Mouse (Mus musculus): ENCODE data around the gene Hspa1b. TPM values are rescaled to one million over a fixed set of nuclear protein-coding genes. Genes with fewer than 3 reads are reported as not detected.
"Not testable (repeated sequence)": the region's sequence is repeated elsewhere in the genome, so short reads cannot be mapped to it uniquely, and the experiment has no call there.

The Hspa1b gene
- polyA plus RNA-seq (2016; fragmentation: Nextera tagmentation; extraction: Ambion mirVana), result 0.07 TPM in 1 of 2 replicates, not detected in the other

- H3K27me3 ChIP-seq (ENCODE audit: poor library complexity, severe bottlenecking), result peaks cover 66% of the 10 kb centered on the region
- peak; percentile 80 for DNase-seq (ENCODE audit: extremely low spot score, low spot score)
Observed at GRCm38 (mm10) chr17:34959130-34959778, at the start of gene Hspa1b. Hspa1b (minus strand) TSS chr17:34959238.

GRCm38 (mm10) chr17:35007387-35007991, 48.5 kb upstream of the Hspa1b start:
- 94% methylated on average over 7 of the region's 7 CpGs for WGBS
- DNase-seq (ENCODE audit: extremely low spot score, low spot score), result no peak
- Histone ChIP-seq H3K4me1 (peaks cover 12% of the 10 kb centered on the region), H3K36me3 (replicated peaks) (peaks cover 98% of the 10 kb centered on the region), H3K27me3 (ENCODE audit: poor library complexity, severe bottlenecking) (no peaks in the 10 kb centered on the region), H3K4me3 (no peak overlapping the region), H3K9me3 (0 out of 2 replicates have a peak, but pooled peaks cover 3% of the 10 kb centered on the region), H3K27ac (no peak overlapping the region)

More at GRCm38 (mm10) chr17:34959130-34959778, at the start of gene Hspa1b:
- H3K4me3 ChIP-seq, result peak within 1 kb of the TSS; percentile 62
- H3K9me3 ChIP-seq; H3K36me3 ChIP-seq (replicated peaks): not testable (repeated sequence)
- H3K27ac ChIP-seq, result peak within 1 kb of the TSS; percentile 92
- H3K4me1 ChIP-seq, result peaks cover 12% of the 10 kb centered on the region
- WGBS, result under 1% methylated on average over 32 of the region's 32 CpGs

GRCm38 (mm10) chr17:35005902-35006301, 46.9 kb upstream of the Hspa1b start:
- H3K4me1 ChIP-seq, result peaks cover 26% of the 10 kb centered on the region
- H3K9me3 ChIP-seq; H3K27ac ChIP-seq; H3K27me3 ChIP-seq (ENCODE audit: poor library complexity, severe bottlenecking); DNase-seq (ENCODE audit: extremely low spot score, low spot score); H3K4me3 ChIP-seq: not testable (repeated sequence)
- H3K36me3 ChIP-seq (replicated peaks), result peaks cover 85% of the 10 kb centered on the region
- 98% methylated on average over 4 of the region's 5 CpGs for WGBS

- H3K4me3 ChIP-seq, result no peak overlapping the region; the same call in 1 of the 2 replicates
- peaks cover 31% of the 10 kb centered on the region for H3K4me1 ChIP-seq
- H3K27ac ChIP-seq, result no peak overlapping the region
- H3K36me3 ChIP-seq (replicated peaks), result peaks cover 78% of the 10 kb centered on the region
- 0 out of 2 replicates have a peak, but pooled peaks cover 3% of the 10 kb centered on the region for H3K9me3 ChIP-seq
- 93% methylated on average over 10 of the region's 10 CpGs for WGBS
- H3K27me3 ChIP-seq (ENCODE audit: poor library complexity, severe bottlenecking), result no peaks in the 10 kb centered on the region
- DNase-seq (ENCODE audit: extremely low spot score, low spot score), result no peak
Observed at GRCm38 (mm10) chr17:35005158-35005557, 46.1 kb upstream of the Hspa1b start.

- Histone ChIP-seq H3K9me3 (0 out of 2 replicates have a peak, but pooled peaks cover 3% of the 10 kb centered on the region), H3K4me3 (no peak overlapping the region; the same call in 1 of the 2 replicates), H3K36me3 (replicated peaks) (peaks cover 70% of the 10 kb centered on the region), H3K4me1 (peaks cover 41% of the 10 kb centered on the region), H3K27ac (no peak overlapping the region), H3K27me3 (ENCODE audit: poor library complexity, severe bottlenecking) (no peaks in the 10 kb centered on the region)
- no peak for DNase-seq (ENCODE audit: extremely low spot score, low spot score)
- WGBS, result 96% methylated on average over 17 of the region's 17 CpGs
Observed at GRCm38 (mm10) chr17:35004075-35004717, 45.2 kb upstream of the Hspa1b start.

GRCm38 (mm10) chr17:35003022-35003838, 44.2 kb upstream of the Hspa1b start:
- Histone ChIP-seq H3K36me3 (replicated peaks) (peaks cover 70% of the 10 kb centered on the region), H3K27ac (no peak overlapping the region), H3K4me1 (peaks cover 50% of the 10 kb centered on the region), H3K27me3 (ENCODE audit: poor library complexity, severe bottlenecking) (no peaks in the 10 kb centered on the region), H3K4me3 (peak overlapping the region; percentile 74), H3K9me3 (0 out of 2 replicates have a peak, but pooled peaks cover 3% of the 10 kb centered on the region)
- whole genome bisulfite sequencing, result 82% methylated on average over 9 of the region's 9 CpGs
- no peak for DNase-seq (ENCODE audit: extremely low spot score, low spot score)

GRCm38 (mm10) chr17:35002153-35002865, 43.3 kb upstream of the Hspa1b start:
- peaks cover 58% of the 10 kb centered on the region for H3K4me1 ChIP-seq
- peak overlapping the region; percentile 94 for H3K27ac ChIP-seq
- H3K9me3 ChIP-seq, result 0 out of 2 replicates have a peak, but pooled peaks cover 3% of the 10 kb centered on the region
- WGBS, result 21% methylated on average over 12 of the region's 12 CpGs
- peak overlapping the region; percentile 74 for H3K4me3 ChIP-seq
- no peak for DNase-seq (ENCODE audit: extremely low spot score, low spot score)
- no peaks in the 10 kb centered on the region for H3K27me3 ChIP-seq (ENCODE audit: poor library complexity, severe bottlenecking)
- peaks cover 70% of the 10 kb centered on the region for H3K36me3 ChIP-seq (replicated peaks)

GRCm38 (mm10) chr17:35001452-35002152, 42.6 kb upstream of the Hspa1b start:
- peaks cover 70% of the 10 kb centered on the region for H3K36me3 ChIP-seq (replicated peaks)
- H3K4me1 ChIP-seq, result peaks cover 65% of the 10 kb centered on the region
- WGBS, result 1% methylated on average over 35 of the region's 35 CpGs
- H3K27me3 ChIP-seq (ENCODE audit: poor library complexity, severe bottlenecking), result no peaks in the 10 kb centered on the region
- peak overlapping the region; percentile 74 for H3K4me3 ChIP-seq
- DNase-seq (ENCODE audit: extremely low spot score, low spot score), result no peak
- 0 out of 2 replicates have a peak, but pooled peaks cover 2% of the 10 kb centered on the region for H3K9me3 ChIP-seq
- H3K27ac ChIP-seq, result peak overlapping the region; percentile 94

- Histone ChIP-seq H3K27me3 (ENCODE audit: poor library complexity, severe bottlenecking) (no peaks in the 10 kb centered on the region), H3K9me3 (0 out of 2 replicates have a peak, but pooled peaks cover 1% of the 10 kb centered on the region), H3K36me3 (replicated peaks) (peaks cover 69% of the 10 kb centered on the region), H3K4me3 (peak within 1 kb of the TSS; percentile 74), H3K27ac (peak within 1 kb of the TSS; percentile 94), H3K4me1 (peaks cover 67% of the 10 kb centered on the region)
- under 1% methylated on average over 80 of the region's 83 CpGs for WGBS
- peak; percentile 95 for DNase-seq (ENCODE audit: extremely low spot score, low spot score)
Observed at GRCm38 (mm10) chr17:35000717-35001451, 41.8 kb upstream of the Hspa1b start, which contains the start of gene Vars. Vars (plus strand) TSS chr17:35000987.

- peak; percentile 53 for DNase-seq (ENCODE audit: extremely low spot score, low spot score)
- not testable (repeated sequence) for H3K9me3 ChIP-seq; H3K27me3 ChIP-seq (ENCODE audit: poor library complexity, severe bottlenecking)
- peaks cover 67% of the 10 kb centered on the region for H3K36me3 ChIP-seq (replicated peaks)
- 31% methylated on average over 30 of the region's 32 CpGs for WGBS
- peak overlapping the region; percentile 94 for H3K27ac ChIP-seq
- peak overlapping the region; percentile 74 for H3K4me3 ChIP-seq
- H3K4me1 ChIP-seq, result peaks cover 67% of the 10 kb centered on the region
Observed at GRCm38 (mm10) chr17:34999871-35000716, 41.1 kb upstream of the Hspa1b start.

All from forebrain, embryonic 10.5 days (tissue).